8 mouse cellular contexts compared by ENCODE assay signal in genomic region chr7:3411160-3411941, GRCm38 (mm10). TPM values are rescaled to one million over a fixed set of nuclear protein-coding genes. Genes with fewer than 3 reads are reported as not detected.
DNase-seq lines count a peak whose midpoint lies in the region; ATAC-seq and TF ChIP-seq lines count a peak whose summit lies in the region.

No protein-coding gene starts in this region.

- H3K9ac ChIP-seq in heart, embryonic 15.5 days: 0 out of 2 replicates have a peak overlapping the region, but pooled peaks have one; percentile 21
- 0 out of 2 replicates have a peak overlapping the region, but pooled peaks have one; percentile 32 for H3K9ac ChIP-seq in embryonic facial prominence, embryonic 11.5 days (replicated peaks; ENCODE audit: low read length)
- H3K9ac ChIP-seq in liver, embryonic 14.5 days (replicated peaks): no peak overlapping the region

- no peak for DNase-seq in heart, adult 9 months (ENCODE audit: low spot score in 2 of 2)
- DNase-seq in adrenal gland, adult 2 months: peak; percentile 69
- peak; percentile 87 for DNase-seq in embryonic facial prominence, embryonic 11.5 days (ENCODE audit: low spot score)
- DNase-seq in induced T-regulatory cell, adult 2 months (ENCODE audit: low read depth): peak; percentile 58
- no peak for DNase-seq in liver, embryonic 14.5 days (ENCODE audit: low read depth in 3 of 3, low spot score in 3 of 3)
- DNase-seq in T-cell, adult 2 months (ENCODE audit: low spot score): no peak

- WGBS in heart, embryonic 15.5 days: under 1% methylated on average over 33 of the region's 33 CpGs
- under 1% methylated on average over 33 of the region's 33 CpGs for WGBS in embryonic facial prominence, embryonic 11.5 days
- WGBS in liver, embryonic 14.5 days (ENCODE audit: insufficient replicate concordance): 1% methylated on average over 33 of the region's 33 CpGs

- peak overlapping the region; percentile 77 for H3K4me2 ChIP-seq in heart, embryonic 15.5 days
- H3K4me2 ChIP-seq in embryonic facial prominence, embryonic 11.5 days (ENCODE audit: low read depth, low read length): peak overlapping the region; percentile 83
- H3K4me2 ChIP-seq in liver, embryonic 14.5 days (ENCODE audit: low read depth): peak overlapping the region; percentile 13; the same call in 1 of the 2 replicates

- peak overlapping the region; percentile 45 for H3K4me3 ChIP-seq in heart, embryonic 15.5 days
- peak overlapping the region; percentile 40 for H3K4me3 ChIP-seq in embryonic facial prominence, embryonic 11.5 days (ENCODE audit: low read depth, low read length)
- no peak overlapping the region for H3K4me3 ChIP-seq in liver, embryonic 14.5 days (ENCODE audit: insufficient read depth in 1 of 2, low read depth in 2 of 2, low read length in 2 of 2)

- TF ChIP-seq EP300 in liver, embryonic 14.5 days (IDR thresholded peaks at IDR 0.05; ENCODE audit: low read depth): no peak

- peak; percentile 62 for ATAC-seq in heart, embryonic 15.5 days (replicated peaks; ENCODE audit: insufficient number of reproducible peaks, insufficient read depth, low FRiP score, low read depth)
- ATAC-seq in embryonic facial prominence, embryonic 11.5 days (replicated peaks; ENCODE audit: insufficient number of reproducible peaks, low FRiP score, low TSS enrichment, low read depth): peak; percentile 90
- ATAC-seq in liver, embryonic 14.5 days (ENCODE audit: insufficient read depth): no peak
- 0 out of 2 replicates have a peak, but pooled peaks have one; percentile 15 for ATAC-seq in neutrophil, adult 5-6 weeks (ENCODE audit: extremely low read depth, insufficient number of reproducible peaks, low FRiP score, poor library complexity, severe bottlenecking)

- H3K36me3 ChIP-seq in heart, embryonic 15.5 days: no peaks in the 10 kb centered on the region
- no peaks in the 10 kb centered on the region; the same call in 1 of the 2 replicates for H3K36me3 ChIP-seq in embryonic facial prominence, embryonic 11.5 days (replicated peaks; ENCODE audit: control insufficient read depth, insufficient read depth, low read depth, low read length)
- H3K36me3 ChIP-seq in liver, embryonic 14.5 days (replicated peaks; ENCODE audit: control insufficient read depth, insufficient read depth, low read depth): no peaks in the 10 kb centered on the region

- H3K4me1 ChIP-seq in heart, embryonic 15.5 days (replicated peaks): peaks cover 26% of the 10 kb centered on the region
- no peaks in the 10 kb centered on the region for H3K4me1 ChIP-seq in embryonic facial prominence, embryonic 11.5 days (ENCODE audit: control insufficient read depth, insufficient read depth, low read length)
- H3K4me1 ChIP-seq in liver, embryonic 14.5 days (replicated peaks; ENCODE audit: control insufficient read depth in 2 of 2, insufficient read depth in 2 of 2, low read length in 1 of 2): no peaks in the 10 kb centered on the region

- no peak overlapping the region for H3K27ac ChIP-seq in heart, embryonic 15.5 days
- H3K27ac ChIP-seq in embryonic facial prominence, embryonic 11.5 days (replicated peaks; ENCODE audit: low read depth, low read length): no peak overlapping the region
- no peak overlapping the region for H3K27ac ChIP-seq in liver, embryonic 14.5 days

- no peak for TF ChIP-seq CTCF in liver, embryonic 14.5 days (IDR thresholded peaks at IDR 0.05; ENCODE audit: low read depth)

- H3K9me3 ChIP-seq in heart, embryonic 15.5 days (replicated peaks): no peaks in the 10 kb centered on the region
- no peaks in the 10 kb centered on the region for H3K9me3 ChIP-seq in embryonic facial prominence, embryonic 11.5 days (replicated peaks; ENCODE audit: control insufficient read depth, low read length)
- H3K9me3 ChIP-seq in liver, embryonic 14.5 days (ENCODE audit: control insufficient read depth, low read length): no peaks in the 10 kb centered on the region

- H3K27me3 ChIP-seq in heart, embryonic 15.5 days: peaks cover 68% of the 10 kb centered on the region
- H3K27me3 ChIP-seq in embryonic facial prominence, embryonic 11.5 days (ENCODE audit: control insufficient read depth, insufficient read depth, low read length): peaks cover 38% of the 10 kb centered on the region
- peaks cover 55% of the 10 kb centered on the region for H3K27me3 ChIP-seq in liver, embryonic 14.5 days (ENCODE audit: control insufficient read depth, insufficient read depth, low read length)

RNA-seq across cellular contexts. Expression of gene Cacng6, which starts 12.6 kb away (rescaled TPM):
- 17.8 and 20.7 TPM in 2 replicates for polyA plus RNA-seq in heart, embryonic 15.5 days (2015; fragmentation: Nextera tagmentation; extraction: Ambion mirVana)
- under 1 TPM in 1 of 2 experiments, not detected in 1; 0.38 TPM for total RNA-seq in adrenal gland, adult 2 months (2021)
- polyA plus RNA-seq in adrenal gland, adult 2 months (2012; rRNA removed): 0.26 TPM in 1 of 2 replicates, not detected in the other
- 0.34 TPM in 1 of 2 replicates, not detected in the other for polyA plus RNA-seq in embryonic facial prominence, embryonic 11.5 days (2014; fragmentation: Nextera tagmentation; extraction: Ambion mirVana)
- not detected in 2 replicates for polyA plus RNA-seq in liver, embryonic 14.5 days (2012; rRNA removed)
- not detected in 2 replicates for polyA plus RNA-seq in liver, embryonic 14.5 days (2014; fragmentation: Nextera tagmentation; extraction: Ambion mirVana)
- total RNA-seq in neutrophil, adult 5-6 weeks (2017): not detected in 2 replicates

RNA-seq across cellular contexts. Expression of gene Cacng8, which starts 20.9 kb away (rescaled TPM):
- polyA plus RNA-seq in heart, embryonic 15.5 days (2015; fragmentation: Nextera tagmentation; extraction: Ambion mirVana): 0.61 and 0.83 TPM in 2 replicates
- 1 to 10 TPM; 2.7 to 6.9 TPM for total RNA-seq in adrenal gland, adult 2 months (2021)
- 4.5 and 5.6 TPM in 2 replicates for polyA plus RNA-seq in adrenal gland, adult 2 months (2012; rRNA removed)
- polyA plus RNA-seq in embryonic facial prominence, embryonic 11.5 days (2014; fragmentation: Nextera tagmentation; extraction: Ambion mirVana): 4.7 and 6.5 TPM in 2 replicates
- 0.04 and 0.05 TPM in 2 replicates for polyA plus RNA-seq in liver, embryonic 14.5 days (2012; rRNA removed)
- not detected in 2 replicates for polyA plus RNA-seq in liver, embryonic 14.5 days (2014; fragmentation: Nextera tagmentation; extraction: Ambion mirVana)
- not detected in 2 replicates for total RNA-seq in neutrophil, adult 5-6 weeks (2017)

Comparison
In these comparisons a context has a peak if more than half of its experiments do, and no peak if none do; other contexts are left out.
1. H3K4me2 ChIP-seq: peak in every context shown above with its lines; median percentile 83 in embryonic facial prominence, embryonic 11.5 days; 77 in heart, embryonic 15.5 days; 13 in liver, embryonic 14.5 days.
2. H3K4me3 ChIP-seq: peak in heart, embryonic 15.5 days (single experiment) and embryonic facial prominence, embryonic 11.5 days (single experiment); none in liver, embryonic 14.5 days (0 of 2).
3. DNase-seq: peak in adrenal gland, adult 2 months (single experiment), embryonic facial prominence, embryonic 11.5 days (single experiment) and induced T-regulatory cell, adult 2 months (single experiment); none in heart, adult 9 months (0 of 2), liver, embryonic 14.5 days (0 of 3) and T-cell, adult 2 months (single experiment).
4. RNA of gene Cacng6, which starts 12.6 kb away (polyA plus RNA-seq): 17.8 to 20.7 TPM in heart, embryonic 15.5 days; 0.34 TPM in embryonic facial prominence, embryonic 11.5 days, 0.26 TPM in adrenal gland, adult 2 months and not detected in liver, embryonic 14.5 days; every median in the first group is over 10 times any median in the second.